Mouse (Mus musculus) erythroblast, embryonic 14.5 days (primary cell): Measurements from ENCODE around the gene Gnptab.

ENCODE experiments used
- GATA1 ChIP-seq: IDR thresholded peaks from 2 replicates; pipeline ENCODE4 v1.6.1; 2012; ENCODE audit warnings: low read length, inconsistent platforms, mixed read lengths
- TAL1 ChIP-seq: IDR thresholded peaks from 3 replicates; pipeline ENCODE4 v1.6.1; 2012; ENCODE audit warnings: low read length, inconsistent platforms, mixed read lengths

DNA sequence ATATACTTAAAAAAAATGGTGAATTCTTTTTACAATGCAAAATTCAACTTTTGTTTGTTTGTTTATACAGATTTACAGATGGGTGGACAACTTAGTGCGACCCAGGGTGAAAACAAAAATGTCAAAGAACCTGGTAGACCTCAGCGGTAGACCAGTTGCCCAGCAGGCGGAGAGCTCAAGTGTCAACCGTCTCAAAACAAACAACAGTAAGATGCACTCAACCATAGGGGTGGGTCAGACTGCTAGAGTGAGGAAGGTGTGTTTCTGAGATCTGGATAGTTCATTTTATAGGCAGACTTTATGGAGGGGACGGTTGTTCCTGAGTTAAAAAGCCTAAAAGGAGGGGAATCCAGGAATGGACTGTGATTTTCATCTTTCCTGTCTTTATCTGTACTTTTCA is 109.7 kb downstream of the Gnptab start:
- no peak for TF ChIP-seq TAL1
- TF ChIP-seq GATA1 = no peak
